Mouse (Mus musculus) ES-E14 (cell line): ENCODE measurements around the gene Tmem198b. TPM values are rescaled to one million over a fixed set of nuclear protein-coding genes. Genes with fewer than 3 reads are reported as not detected.

Experiments
- DNase-seq: peaks from one replicate; pipeline ENCODE4 v3.0.0-alpha.2; 2013; ENCODE audit warnings: low read depth, low spot score
- H3K27ac ChIP-seq: 2 replicates; pipeline ENCODE4 v1.5.1; 2012; ENCODE audit warnings: low read depth, mild to moderate bottlenecking, low read length, moderate library complexity, mixed read lengths; ENCODE audit not compliant: poor library complexity, insufficient read depth, severe bottlenecking
- H3K36me3 ChIP-seq: 2 replicates; pipeline ENCODE4 v1.6.1; 2012; ENCODE audit warnings: mild to moderate bottlenecking, low read length, moderate library complexity, mixed read lengths; ENCODE audit not compliant: control insufficient read depth, poor library complexity, insufficient read depth, severe bottlenecking
- H3K4me1 ChIP-seq, 2 experiments: fragments of 150-350 bp in 1 of 2; sonication (generic) in 1 of 2; 2 replicates each; pipeline ENCODE4 v1.6.1; 2012; ENCODE audit warnings: low read length in 2 of 2, mild to moderate bottlenecking in 1 of 2, mixed read lengths in 1 of 2; ENCODE audit not compliant: control insufficient read depth in 2 of 2, insufficient read depth in 2 of 2, poor library complexity in 1 of 2
- H3K4me3 ChIP-seq, 2 experiments: fragments of 150-350 bp in 1 of 2; sonication (generic) in 1 of 2; 2 replicates each; pipeline ENCODE4 v1.5.1; 2012; ENCODE audit warnings: low read length in 2 of 2, low read depth in 1 of 2, mild to moderate bottlenecking in 1 of 2, mixed read lengths in 1 of 2; ENCODE audit not compliant: insufficient read depth in 1 of 2, poor library complexity in 1 of 2, severe bottlenecking in 1 of 2
- H3K9ac ChIP-seq: 2 replicates; pipeline ENCODE4 v1.6.1; 2012; ENCODE audit warnings: low read depth, mild to moderate bottlenecking, low read length, mixed read lengths; ENCODE audit not compliant: poor library complexity, insufficient read depth, severe bottlenecking
- H3K9me3 ChIP-seq: fragments of 150-350 bp; sonication (generic); 2 replicates; pipeline ENCODE4 v1.6.1; 2012; ENCODE audit warnings: low read depth, mild to moderate bottlenecking, low read length; ENCODE audit not compliant: control insufficient read depth, insufficient read depth
- CHD2 ChIP-seq: IDR thresholded peaks from 2 replicates; pipeline ENCODE4 v1.6.1; 2014; ENCODE audit warnings: mild to moderate bottlenecking, low read depth, low read length, inconsistent platforms
- HCFC1 ChIP-seq: IDR thresholded peaks from 2 replicates; pipeline ENCODE4 v1.6.1; 2012; ENCODE audit warnings: low read length, inconsistent platforms, borderline replicate concordance; ENCODE audit not compliant: insufficient read depth
- MAFK ChIP-seq: IDR thresholded peaks from 2 replicates; pipeline ENCODE4 v1.6.1; 2014; ENCODE audit warnings: mild to moderate bottlenecking, low read depth, low read length, inconsistent platforms; ENCODE audit not compliant: insufficient read depth
- ZC3H11A ChIP-seq: IDR thresholded peaks from 2 replicates; pipeline ENCODE4 v1.6.1; 2012; ENCODE audit warnings: low read depth, mild to moderate bottlenecking, inconsistent platforms, low read length, borderline replicate concordance
- ZNF384 ChIP-seq: IDR thresholded peaks from 2 replicates; pipeline ENCODE4 v1.6.1; 2012; ENCODE audit warnings: low read depth, low read length, inconsistent platforms
- in situ Hi-C, 2 experiments: fragments of 600-800 bp; cut with MboI; formaldehyde crosslinking; loops; one replicate each; pipeline ENCODE4 v1.15.1; 2025; ENCODE audit warnings: low sequenced_read_pairs in 2 of 2, inconsistent platforms in 1 of 2; ENCODE audit not compliant: unreplicated experiment in 2 of 2
- total RNA-seq: library from RNA; depleted of rRNA; stranded (reverse); fragments of 300-350 nt; gene quantifications from 2 replicates; pipeline ENCODE4 v1.2.3, GENCODE M21; 2012

Gene Tmem198b
- total RNA-seq, 1 experiment = 7.7 TPM

- no peak for TF ChIP-seq ZNF384
- TF ChIP-seq HCFC1 = no peak
- no peak for TF ChIP-seq CHD2
- TF ChIP-seq ZC3H11A = no peak
- TF ChIP-seq MAFK = no peak
- H3K4me3 ChIP-seq = no peak within 1 kb of the TSS
- no peak within 1 kb of the TSS for H3K9ac ChIP-seq
- peaks cover 16% of the 10 kb centered on the region for H3K36me3 ChIP-seq
- H3K27ac ChIP-seq = no peak within 1 kb of the TSS
- no peaks in the 10 kb centered on the region for H3K9me3 ChIP-seq
- no peak for DNase-seq
- in situ Hi-C loops = no loop called here
- peaks cover 2% of the 10 kb centered on the region in 2 experiments; a peak in 2 of 4 replicates for H3K4me1 ChIP-seq
Observed at GRCm38 (mm10) chr10:128817033-128817432, 12.9 kb upstream of the Tmem198b start, which contains the start of gene Sarnp. Sarnp (plus strand) TSS chr10:128817333.

- Histone ChIP-seq H3K4me3 (0 out of 4 replicates have a peak overlapping the region, but pooled peaks of 1 of the 2 experiments have one; percentile 15), H3K9ac (peak overlapping the region; percentile 21; the same call in 1 of the 2 replicates), H3K9me3 (no peaks in the 10 kb centered on the region), H3K36me3 (peaks cover 5% of the 10 kb centered on the region), H3K27ac (no peak overlapping the region), H3K4me1 (peaks cover 0 to 12% of the 10 kb centered on the region in 2 experiments; a peak in 3 of 4 replicates)
- no peak for TF ChIP-seq HCFC1
- TF ChIP-seq ZNF384 = no peak
- no peak for TF ChIP-seq CHD2
- no peak for TF ChIP-seq MAFK
- in situ Hi-C loops = no loop called here
- no peak for DNase-seq
Observed at GRCm38 (mm10) chr10:128807018-128807417, 2.8 kb upstream of the Tmem198b start.

GRCm38 (mm10) chr10:128806086-128806485 is 1.9 kb upstream of the Tmem198b start:
- H3K9ac ChIP-seq = peak overlapping the region; percentile 78; the same call in 1 of the 2 replicates
- no peak for DNase-seq
- in situ Hi-C loops = no loop called here
- peaks cover 0 to 14% of the 10 kb centered on the region in 2 experiments; a peak in 3 of 4 replicates for H3K4me1 ChIP-seq
- TF ChIP-seq ZNF384 = no peak
- TF ChIP-seq MAFK = no peak
- no peak for TF ChIP-seq HCFC1
- TF ChIP-seq CHD2 = no peak
- TF ChIP-seq ZC3H11A = no peak
- peaks cover 7% of the 10 kb centered on the region for H3K36me3 ChIP-seq
- H3K9me3 ChIP-seq = no peaks in the 10 kb centered on the region
- H3K27ac ChIP-seq = no peak overlapping the region
- H3K4me3 ChIP-seq = peak overlapping the region; percentile 90 to 99

- no peaks in the 10 kb centered on the region for H3K9me3 ChIP-seq
- peak overlapping the region; percentile 83 for H3K27ac ChIP-seq
- H3K9ac ChIP-seq = peak overlapping the region; percentile 94
- H3K4me1 ChIP-seq = peaks cover 0 to 14% of the 10 kb centered on the region in 2 experiments; a peak in 3 of 4 replicates
- peak overlapping the region; percentile 90 to 99 for H3K4me3 ChIP-seq
- H3K36me3 ChIP-seq = peaks cover 7% of the 10 kb centered on the region
- peak; percentile 97 for DNase-seq
- TF ChIP-seq MAFK = no peak
- TF ChIP-seq HCFC1 = peak; percentile 72; the same call in 1 of the 2 replicates
- in situ Hi-C loops = no loop called here
Observed at GRCm38 (mm10) chr10:128805092-128806000, 1.2 kb upstream of the Tmem198b start.
